Mouse (Mus musculus): ENCODE measurements around the gene N4bp3.

The N4bp3 gene

GRCm38 (mm10) chr11:51605602-51606446 is 44.8 kb downstream of the N4bp3 start:
- no peak for DNase-seq (ENCODE audit: extremely low read depth, low read depth, low spot score)

GRCm38 (mm10) chr11:51602253-51602652 is 48.4 kb downstream of the N4bp3 start:
- no peak for DNase-seq (ENCODE audit: extremely low read depth, low read depth, low spot score)

- no peak for DNase-seq (ENCODE audit: extremely low read depth, low read depth, low spot score)
Observed at GRCm38 (mm10) chr11:51597553-51597952, 53.1 kb downstream of the N4bp3 start.

- DNase-seq (ENCODE audit: extremely low read depth, low read depth, low spot score), result no peak
Observed at GRCm38 (mm10) chr11:51595459-51596083, 55.1 kb downstream of the N4bp3 start.

GRCm38 (mm10) chr11:51594715-51595350 is 55.8 kb downstream of the N4bp3 start:
- DNase-seq (ENCODE audit: extremely low read depth, low read depth, low spot score), result no peak

- no peak for DNase-seq (ENCODE audit: extremely low read depth, low read depth, low spot score)
Observed at GRCm38 (mm10) chr11:51593849-51594248, 56.8 kb downstream of the N4bp3 start.

GRCm38 (mm10) chr11:51593368-51593767 is 57.3 kb downstream of the N4bp3 start:
- no peak for DNase-seq (ENCODE audit: extremely low read depth, low read depth, low spot score)

All from fat pad, adult 2 months (tissue).